Mouse (Mus musculus) forebrain, embryonic 11.5 days (tissue): ENCODE measurements around the gene Togaram2. TPM values are rescaled to one million over a fixed set of nuclear protein-coding genes. Genes with fewer than 3 reads are reported as not detected.
A peak's percentile ranks its signal among the peaks of the same experiment; 100 is the strongest.

ENCODE experiments used
- ATAC-seq: fragments of 200-750 bp; cut with Nextera tagmentation; replicated peaks from 2 replicates; pipeline ENCODE4 v1.8.0; 2017; ENCODE audit warnings: moderate TSS enrichment; ENCODE audit not compliant: low FRiP score
- DNase-seq: peaks from one replicate; pipeline ENCODE4 v3.0.0-alpha.2; 2017; ENCODE audit warnings: low spot score
- H3K27ac ChIP-seq: fragments of 300-500 bp; sonication (generic); 2 replicates; pipeline ENCODE4 v1.5.1; 2014; ENCODE audit warnings: low read depth, low read length
- H3K27me3 ChIP-seq: fragments of 300-500 bp; sonication (generic); 2 replicates; pipeline ENCODE4 v1.6.1; 2014; ENCODE audit warnings: mild to moderate bottlenecking, low read length, mixed read lengths; ENCODE audit not compliant: control insufficient read depth, insufficient read depth
- H3K36me3 ChIP-seq: fragments of 300-500 bp; sonication (generic); 2 replicates; pipeline ENCODE4 v1.6.1; 2014; ENCODE audit warnings: mild to moderate bottlenecking, low read length, moderate library complexity, mixed read lengths; ENCODE audit not compliant: control insufficient read depth, insufficient read depth
- H3K4me1 ChIP-seq: fragments of 300-500 bp; sonication (generic); replicated peaks from 2 replicates; pipeline ENCODE4 v1.6.1; 2014; ENCODE audit warnings: low read length, mixed read lengths; ENCODE audit not compliant: control insufficient read depth, insufficient read depth
- H3K4me2 ChIP-seq: fragments of 300-500 bp; sonication (generic); 2 replicates; pipeline ENCODE4 v1.6.1; 2014; ENCODE audit warnings: low read depth, mild to moderate bottlenecking, low read length, moderate library complexity, mixed read lengths; ENCODE audit not compliant: severe bottlenecking
- H3K4me3 ChIP-seq: fragments of 300-500 bp; sonication (generic); 2 replicates; pipeline ENCODE4 v1.5.1; 2014; ENCODE audit warnings: low read depth, low read length
- H3K9ac ChIP-seq: fragments of 300-500 bp; sonication (generic); 2 replicates; pipeline ENCODE4 v1.6.1; 2014; ENCODE audit warnings: low read length
- H3K9me3 ChIP-seq: fragments of 300-500 bp; sonication (generic); 2 replicates; pipeline ENCODE4 v1.6.1; 2016; ENCODE audit warnings: low read length, mixed read lengths; ENCODE audit not compliant: control insufficient read depth
- WGBS: fragments of 180-500 bp; shearing (Covaris S2); extraction: QIAGEN DNeasy Blood & Tissue Kit; methylation state at CpG from one replicate; pipeline ENCODE4 v1.1.7; 2014; 5-methylcytosine and 5-hydroxymethylcytosine counted together
- polyA plus RNA-seq: library from polyadenylated mRNA; unstranded; fragments of >200 nt; fragmentation: Nextera tagmentation; extraction: Ambion mirVana; gene quantifications from 2 replicates; pipeline ENCODE4 v1.2.1, GENCODE M21; 2014

Togaram2 gene
- polyA plus RNA-seq, 1 experiment from 2014 or later, result 0.05 TPM

- Histone ChIP-seq H3K36me3 (no peaks in the 10 kb centered on the region), H3K27ac (no peak overlapping the region), H3K27me3 (no peaks in the 10 kb centered on the region), H3K9me3 (no peaks in the 10 kb centered on the region), H3K4me2 (no peak overlapping the region), H3K9ac (no peak overlapping the region), H3K4me3 (no peak overlapping the region), H3K4me1 (no peaks in the 10 kb centered on the region; the same call in 1 of the 2 replicates)
- no peak for DNase-seq
- ATAC-seq, result no peak
- WGBS, result 89% methylated on average over 5 of the region's 5 CpGs
Observed at GRCm38 (mm10) chr17:71689903-71690302, 16.8 kb downstream of the Togaram2 start.

- DNase-seq (no peak), ATAC-seq (no peak)
- H3K9ac ChIP-seq, result no peak overlapping the region
- WGBS, result 75% methylated on average over 11 of the region's 11 CpGs
- no peak overlapping the region for H3K4me2 ChIP-seq
- no peaks in the 10 kb centered on the region for H3K27me3 ChIP-seq
- H3K4me3 ChIP-seq, result no peak overlapping the region
- H3K9me3 ChIP-seq, result no peaks in the 10 kb centered on the region
- no peaks in the 10 kb centered on the region; the same call in 1 of the 2 replicates for H3K4me1 ChIP-seq
- H3K27ac ChIP-seq, result no peak overlapping the region
- no peaks in the 10 kb centered on the region for H3K36me3 ChIP-seq
Observed at GRCm38 (mm10) chr17:71691361-71691875, 18.4 kb downstream of the Togaram2 start.

- no peak overlapping the region for H3K4me3 ChIP-seq
- 62% methylated on average over 5 of the region's 5 CpGs for WGBS
- no peak overlapping the region for H3K9ac ChIP-seq
- H3K9me3 ChIP-seq, result no peaks in the 10 kb centered on the region
- no peak for DNase-seq
- H3K36me3 ChIP-seq, result no peaks in the 10 kb centered on the region
- no peak overlapping the region for H3K4me2 ChIP-seq
- no peak overlapping the region for H3K27ac ChIP-seq
- H3K27me3 ChIP-seq, result no peaks in the 10 kb centered on the region
- ATAC-seq, result no peak
- H3K4me1 ChIP-seq, result no peaks in the 10 kb centered on the region; the same call in 1 of the 2 replicates
Observed at GRCm38 (mm10) chr17:71693313-71693712, 20.3 kb downstream of the Togaram2 start.

- peak; percentile 65 for DNase-seq
Observed at GRCm38 (mm10) chr17:71693780-71694179, 20.7 kb downstream of the Togaram2 start.

GRCm38 (mm10) chr17:71695151-71695550 is 22.1 kb downstream of the Togaram2 start:
- H3K9me3 ChIP-seq, result no peaks in the 10 kb centered on the region
- DNase-seq, result no peak

More at GRCm38 (mm10) chr17:71693780-71694179, 20.7 kb downstream of the Togaram2 start:
- H3K36me3 ChIP-seq, result no peaks in the 10 kb centered on the region
- no peaks in the 10 kb centered on the region for H3K27me3 ChIP-seq
- H3K9ac ChIP-seq, result no peak overlapping the region
- H3K4me1 ChIP-seq, result no peaks in the 10 kb centered on the region; the same call in 1 of the 2 replicates
- no peak for ATAC-seq
- H3K4me2 ChIP-seq, result no peak overlapping the region
- no peak overlapping the region for H3K4me3 ChIP-seq
- no peak overlapping the region for H3K27ac ChIP-seq
- 53% methylated on average over 8 of the region's 8 CpGs for WGBS
- H3K9me3 ChIP-seq, result no peaks in the 10 kb centered on the region

GRCm38 (mm10) chr17:71695716-71696315 is 22.8 kb downstream of the Togaram2 start:
- no peak for ATAC-seq
- WGBS, result 84% methylated on average over 15 of the region's 15 CpGs

More at GRCm38 (mm10) chr17:71695151-71695550, 22.1 kb downstream of the Togaram2 start:
- Histone ChIP-seq H3K4me1 (no peaks in the 10 kb centered on the region; the same call in 1 of the 2 replicates), H3K36me3 (no peaks in the 10 kb centered on the region), H3K4me2 (no peak overlapping the region), H3K27me3 (no peaks in the 10 kb centered on the region), H3K9ac (no peak overlapping the region), H3K4me3 (no peak overlapping the region), H3K27ac (no peak overlapping the region)
- no peak for ATAC-seq
- 93% methylated on average over 8 of the region's 8 CpGs for WGBS

GRCm38 (mm10) chr17:71696396-71696795 is 23.3 kb downstream of the Togaram2 start:
- DNase-seq, result no peak
- Histone ChIP-seq H3K4me3 (no peak overlapping the region), H3K9me3 (no peaks in the 10 kb centered on the region), H3K27ac (no peak overlapping the region), H3K27me3 (no peaks in the 10 kb centered on the region), H3K36me3 (no peaks in the 10 kb centered on the region), H3K4me1 (no peaks in the 10 kb centered on the region; the same call in 1 of the 2 replicates), H3K4me2 (no peak overlapping the region), H3K9ac (no peak overlapping the region)
- ATAC-seq, result no peak
- 83% methylated on average over 5 of the region's 5 CpGs for WGBS

More at GRCm38 (mm10) chr17:71695716-71696315, 22.8 kb downstream of the Togaram2 start:
- no peak for DNase-seq
- no peaks in the 10 kb centered on the region for H3K9me3 ChIP-seq
- no peak overlapping the region for H3K4me2 ChIP-seq
- no peaks in the 10 kb centered on the region; the same call in 1 of the 2 replicates for H3K4me1 ChIP-seq
- no peak overlapping the region for H3K4me3 ChIP-seq
- no peak overlapping the region for H3K9ac ChIP-seq
- no peaks in the 10 kb centered on the region for H3K27me3 ChIP-seq
- H3K27ac ChIP-seq, result no peak overlapping the region
- H3K36me3 ChIP-seq, result no peaks in the 10 kb centered on the region

GRCm38 (mm10) chr17:71697896-71698618 is 25.0 kb downstream of the Togaram2 start:
- H3K27me3 ChIP-seq, result no peaks in the 10 kb centered on the region
- H3K36me3 ChIP-seq, result no peaks in the 10 kb centered on the region
- no peak for DNase-seq
- no peaks in the 10 kb centered on the region; the same call in 1 of the 2 replicates for H3K4me1 ChIP-seq
- H3K4me3 ChIP-seq, result no peak overlapping the region
- no peaks in the 10 kb centered on the region for H3K9me3 ChIP-seq
- no peak overlapping the region for H3K27ac ChIP-seq
- no peak for ATAC-seq
- 83% methylated on average over 11 of the region's 11 CpGs for WGBS
- H3K4me2 ChIP-seq, result no peak overlapping the region
- H3K9ac ChIP-seq, result no peak overlapping the region
